Mouse (Mus musculus) stomach, postnatal 0 days (tissue): ENCODE data around the gene Dnase1. TPM values are rescaled to one million over a fixed set of nuclear protein-coding genes. Genes with fewer than 3 reads are reported as not detected.

Experiments
- ATAC-seq: fragments of 200-750 bp; cut with Nextera tagmentation; 2 replicates; pipeline ENCODE4 v1.8.0; 2017; ENCODE audit not compliant: low FRiP score, low TSS enrichment
- DNase-seq: peaks from one replicate; pipeline ENCODE4 v3.0.0-alpha.2; 2016; ENCODE audit warnings: low spot score
- H3K27ac ChIP-seq: fragments of 300-500 bp; sonication (generic); replicated peaks from 2 replicates; pipeline ENCODE4 v1.5.1; 2014; ENCODE audit warnings: mild to moderate bottlenecking, control low read depth
- H3K27me3 ChIP-seq: fragments of 300-500 bp; sonication (generic); 2 replicates; pipeline ENCODE4 v1.6.1; 2014; ENCODE audit warnings: low read length; ENCODE audit not compliant: control insufficient read depth, insufficient read depth
- H3K36me3 ChIP-seq: fragments of 300-500 bp; sonication (generic); 2 replicates; pipeline ENCODE4 v1.6.1; 2014; ENCODE audit warnings: low read length, mixed read lengths; ENCODE audit not compliant: control insufficient read depth, insufficient read depth
- H3K4me1 ChIP-seq: fragments of 300-500 bp; sonication (generic); replicated peaks from 2 replicates; pipeline ENCODE4 v1.6.1; 2014; ENCODE audit warnings: antibody characterized with exemption; ENCODE audit not compliant: control insufficient read depth, insufficient read depth
- H3K4me2 ChIP-seq: fragments of 300-500 bp; sonication (generic); replicated peaks from 2 replicates; pipeline ENCODE4 v1.6.1; 2014; ENCODE audit warnings: low read depth, mild to moderate bottlenecking, control low read depth, moderate library complexity
- H3K4me3 ChIP-seq: fragments of 300-500 bp; sonication (generic); 2 replicates; pipeline ENCODE4 v1.5.1; 2014; ENCODE audit warnings: low read depth, low read length, control low read depth
- H3K9ac ChIP-seq: fragments of 300-500 bp; sonication (generic); 2 replicates; pipeline ENCODE4 v1.6.1; 2014; ENCODE audit warnings: mild to moderate bottlenecking, low read length, control low read depth, mixed read lengths
- H3K9me3 ChIP-seq: fragments of 300-500 bp; sonication (generic); 2 replicates; pipeline ENCODE4 v1.6.1; 2016; ENCODE audit warnings: low read length; ENCODE audit not compliant: control insufficient read depth
- CTCF ChIP-seq: IDR thresholded peaks from 2 replicates; pipeline ENCODE4 v1.5.1; 2016; ENCODE audit warnings: antibody characterized with exemption, low read depth, mild to moderate bottlenecking, moderate library complexity
- EP300 ChIP-seq: optimal IDR thresholded peaks from 2 replicates; pipeline ENCODE3; 2016; ENCODE audit warnings: antibody characterized with exemption
- WGBS: fragments of 180-500 bp; shearing (Covaris S2); extraction: QIAGEN DNeasy Blood & Tissue Kit; methylation state at CpG from one replicate; pipeline ENCODE4 v1.1.7; 2014; 5-methylcytosine and 5-hydroxymethylcytosine counted together
- polyA plus RNA-seq: library from polyadenylated mRNA; unstranded; fragments of >200 nt; fragmentation: Nextera tagmentation; extraction: Ambion mirVana; gene quantifications from 2 replicates; pipeline ENCODE4 v1.2.1, GENCODE M21; 2015

The Dnase1 gene
- polyA plus RNA-seq, 1 experiment from 2014 or later: 0.78 TPM

- Histone ChIP-seq H3K36me3 (no peaks in the 10 kb centered on the region), H3K27me3 (no peaks in the 10 kb centered on the region), H3K9ac (no peak overlapping the region), H3K4me3 (no peak overlapping the region), H3K27ac (no peak overlapping the region), H3K4me1 (no peaks in the 10 kb centered on the region), H3K4me2 (no peak overlapping the region), H3K9me3 (no peaks in the 10 kb centered on the region)
- TF ChIP-seq EP300 (no peak), CTCF (no peak)
- 92% methylated on average over 1 of the region's 1 CpGs for WGBS
- ATAC-seq: no peak
- no peak for DNase-seq
Measured at GRCm38 (mm10) chr16:4021241-4021640, 15.5 kb upstream of the Dnase1 start.

GRCm38 (mm10) chr16:4022719-4023118, 14.0 kb upstream of the Dnase1 start:
- Histone ChIP-seq H3K9me3 (no peaks in the 10 kb centered on the region), H3K4me1 (no peaks in the 10 kb centered on the region), H3K9ac (no peak overlapping the region), H3K36me3 (no peaks in the 10 kb centered on the region), H3K27ac (no peak overlapping the region), H3K27me3 (no peaks in the 10 kb centered on the region), H3K4me2 (no peak overlapping the region), H3K4me3 (no peak overlapping the region)
- 70% methylated on average over 4 of the region's 4 CpGs for WGBS
- DNase-seq: no peak
- no peak for ATAC-seq
- TF ChIP-seq EP300: no peak
- TF ChIP-seq CTCF: no peak

- ATAC-seq (no peak), DNase-seq (no peak)
- H3K27ac ChIP-seq: no peak overlapping the region
- no peak overlapping the region for H3K4me2 ChIP-seq
- no peaks in the 10 kb centered on the region for H3K9me3 ChIP-seq
- H3K36me3 ChIP-seq: no peaks in the 10 kb centered on the region
- H3K4me1 ChIP-seq: no peaks in the 10 kb centered on the region
- no peak for TF ChIP-seq EP300
- no peak for TF ChIP-seq CTCF
- H3K9ac ChIP-seq: no peak overlapping the region
- no peaks in the 10 kb centered on the region for H3K27me3 ChIP-seq
- WGBS: 38% methylated on average over 1 of the region's 1 CpGs
- no peak overlapping the region for H3K4me3 ChIP-seq
Measured at GRCm38 (mm10) chr16:4026672-4027071, 10.1 kb upstream of the Dnase1 start.

GRCm38 (mm10) chr16:4027211-4027610, 9.5 kb upstream of the Dnase1 start:
- ATAC-seq (no peak), DNase-seq (no peak)
- H3K4me3 ChIP-seq: no peak overlapping the region
- H3K4me1 ChIP-seq: no peaks in the 10 kb centered on the region
- H3K27me3 ChIP-seq: no peaks in the 10 kb centered on the region
- no peaks in the 10 kb centered on the region for H3K9me3 ChIP-seq
- no peak for TF ChIP-seq EP300
- no peak for TF ChIP-seq CTCF
- H3K36me3 ChIP-seq: no peaks in the 10 kb centered on the region
- no peak overlapping the region for H3K27ac ChIP-seq
- no peak overlapping the region for H3K9ac ChIP-seq
- H3K4me2 ChIP-seq: no peak overlapping the region
- WGBS: 78% methylated on average over 3 of the region's 3 CpGs

- WGBS: 77% methylated on average over 5 of the region's 5 CpGs
- Histone ChIP-seq H3K9ac (no peak overlapping the region), H3K4me1 (no peaks in the 10 kb centered on the region), H3K9me3 (no peaks in the 10 kb centered on the region), H3K27ac (no peak overlapping the region), H3K4me3 (no peak overlapping the region), H3K27me3 (no peaks in the 10 kb centered on the region), H3K36me3 (no peaks in the 10 kb centered on the region), H3K4me2 (no peak overlapping the region)
- DNase-seq: no peak
- ATAC-seq: peak; percentile 58; the same call in 1 of the 2 replicates
- TF ChIP-seq CTCF (no peak), EP300 (no peak)
Measured at GRCm38 (mm10) chr16:4029371-4029841, 7.3 kb upstream of the Dnase1 start.

GRCm38 (mm10) chr16:4030501-4030900, 6.2 kb upstream of the Dnase1 start:
- H3K4me3 ChIP-seq: no peak overlapping the region
- no peak for ATAC-seq
- TF ChIP-seq EP300 (no peak), CTCF (no peak)
- no peak for DNase-seq
- H3K4me1 ChIP-seq: no peaks in the 10 kb centered on the region
- no peak overlapping the region for H3K9ac ChIP-seq
- H3K27me3 ChIP-seq: no peaks in the 10 kb centered on the region
- H3K4me2 ChIP-seq: no peak overlapping the region
- 95% methylated on average over 10 of the region's 10 CpGs for WGBS
- no peaks in the 10 kb centered on the region for H3K36me3 ChIP-seq
- no peaks in the 10 kb centered on the region for H3K9me3 ChIP-seq
- H3K27ac ChIP-seq: no peak overlapping the region
